Mouse (Mus musculus): Measurements from ENCODE around the gene Vwa2. TPM values are rescaled to one million over a fixed set of nuclear protein-coding genes. Genes with fewer than 3 reads are reported as not detected.

The Vwa2 gene
- polyA plus RNA-seq, 1 experiment from 2014 or later: 1.6 TPM

DNA sequence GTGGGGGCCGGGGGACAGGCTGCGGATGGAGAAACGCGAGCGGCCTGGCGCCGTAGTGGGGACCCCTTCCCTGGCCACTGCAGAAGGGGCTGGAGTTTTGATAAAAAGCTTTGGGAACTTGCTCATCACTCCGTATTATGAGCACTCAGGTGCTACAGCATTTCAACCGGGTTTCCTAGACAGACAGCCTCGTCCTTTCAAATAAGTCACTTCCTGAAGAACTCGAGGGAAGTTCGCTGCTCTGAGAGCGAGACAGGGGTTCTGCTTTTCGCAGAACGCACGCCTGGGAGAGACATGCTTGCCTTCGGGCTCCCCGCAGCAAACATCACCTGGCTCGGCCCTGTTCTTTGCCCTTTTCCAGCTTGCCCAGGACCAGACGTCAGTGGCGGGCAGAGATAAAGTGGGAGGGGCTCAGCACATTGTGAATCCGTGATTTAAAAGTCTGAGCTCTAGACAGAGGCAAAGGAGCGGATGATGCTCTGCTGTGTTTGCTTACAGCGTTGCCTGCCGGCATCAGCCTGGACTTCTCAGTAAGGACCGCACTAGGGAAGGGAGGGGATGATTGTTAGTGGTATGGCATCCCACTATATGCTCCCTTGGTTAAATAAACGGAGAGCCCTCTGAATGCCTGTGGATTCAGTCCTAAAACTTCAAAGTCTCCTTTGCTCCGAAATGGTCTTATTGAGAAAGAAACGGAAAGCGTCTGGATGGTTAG is 709 bp downstream of the Vwa2 start:
- Histone ChIP-seq H3K27ac (no peak overlapping the region), H3K4me3 (replicated peaks) (peak overlapping the region; percentile 56), H3K4me1 (peaks cover 14% of the 10 kb centered on the region), H3K9ac (peak overlapping the region; percentile 56), H3K27me3 (peaks cover 86% of the 10 kb centered on the region), H3K36me3 (replicated peaks) (no peaks in the 10 kb centered on the region), H3K4me2 (peak overlapping the region; percentile 99), H3K9me3 (no peaks in the 10 kb centered on the region)
- WGBS: 8% methylated on average over 30 of the region's 30 CpGs
- no peak for ATAC-seq (ENCODE audit: low FRiP score)

DNA sequence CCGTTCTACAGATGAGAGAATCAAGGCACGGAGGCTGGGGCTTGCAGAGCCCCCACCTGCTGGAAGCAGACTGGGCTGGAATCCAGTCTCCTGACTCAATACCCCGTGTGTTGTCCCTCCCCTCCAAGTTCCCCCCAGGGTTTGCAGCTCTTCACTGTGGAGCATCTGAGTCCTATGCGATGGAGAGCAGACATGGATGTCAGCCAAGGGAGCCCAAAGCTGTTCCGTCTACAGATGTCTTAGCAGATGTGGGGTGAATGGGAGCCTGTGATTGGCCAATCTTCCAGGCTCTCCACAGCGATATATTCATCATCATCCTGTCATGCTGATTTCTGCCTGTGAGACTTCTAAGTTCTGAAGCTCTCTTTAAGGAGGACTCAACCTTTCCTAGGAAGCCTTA is 3.3 kb downstream of the Vwa2 start:
- Histone ChIP-seq H3K27me3 (peaks cover 70% of the 10 kb centered on the region), H3K27ac (no peak overlapping the region), H3K9ac (no peak overlapping the region), H3K4me1 (peaks cover 14% of the 10 kb centered on the region), H3K4me2 (no peak overlapping the region), H3K36me3 (replicated peaks) (no peaks in the 10 kb centered on the region), H3K9me3 (no peaks in the 10 kb centered on the region), H3K4me3 (replicated peaks) (no peak overlapping the region)
- WGBS: 83% methylated on average over 6 of the region's 6 CpGs
- ATAC-seq (ENCODE audit: low FRiP score): no peak

DNA sequence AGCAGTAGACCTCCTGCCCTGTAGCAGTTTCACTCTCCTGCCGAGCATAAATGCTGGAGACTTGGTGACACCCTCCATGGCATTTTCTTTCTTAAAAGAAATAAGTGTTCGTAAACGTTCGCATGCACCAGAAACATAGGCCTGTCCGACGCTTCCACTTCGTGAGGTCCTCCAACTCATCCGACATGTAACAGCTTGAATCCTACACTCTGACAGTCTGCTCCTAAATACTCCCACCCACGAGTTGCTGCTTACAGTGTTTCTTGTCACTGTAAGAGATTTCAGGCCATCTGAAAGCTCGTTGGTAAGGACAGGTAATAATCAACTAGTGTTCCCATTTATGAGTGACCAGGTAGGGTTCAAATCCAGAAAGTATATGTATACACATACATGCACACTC is 13.8 kb downstream of the Vwa2 start:
- Histone ChIP-seq H3K4me3 (replicated peaks) (no peak overlapping the region), H3K27me3 (no peaks in the 10 kb centered on the region), H3K4me1 (peaks cover 10% of the 10 kb centered on the region), H3K36me3 (replicated peaks) (no peaks in the 10 kb centered on the region), H3K9me3 (no peaks in the 10 kb centered on the region), H3K9ac (no peak overlapping the region), H3K27ac (no peak overlapping the region), H3K4me2 (no peak overlapping the region)
- no peak for ATAC-seq (ENCODE audit: low FRiP score)
- WGBS: 85% methylated on average over 10 of the region's 10 CpGs

DNA sequence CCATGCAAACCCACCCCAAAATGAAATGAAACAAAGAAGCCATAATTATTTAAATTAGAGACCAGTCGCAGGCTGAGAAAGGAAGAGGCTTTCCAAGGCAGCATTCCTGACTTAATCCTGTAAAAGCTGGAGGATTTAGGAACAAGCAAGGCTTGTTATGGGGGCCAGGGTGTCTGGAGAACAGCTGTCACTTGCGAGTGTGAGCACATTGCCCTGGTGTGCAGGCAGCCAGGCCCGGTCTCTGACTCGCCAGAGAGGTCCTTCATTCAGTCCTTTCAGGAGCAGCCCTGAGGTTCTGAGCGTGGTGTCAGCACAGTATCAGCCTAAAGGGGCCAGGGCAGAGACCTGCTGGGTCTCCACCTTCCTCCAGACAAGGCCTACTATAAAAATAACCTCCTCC is 14.6 kb downstream of the Vwa2 start:
- Histone ChIP-seq H3K36me3 (replicated peaks) (no peaks in the 10 kb centered on the region), H3K9ac (no peak overlapping the region), H3K27me3 (no peaks in the 10 kb centered on the region), H3K9me3 (no peaks in the 10 kb centered on the region), H3K27ac (no peak overlapping the region), H3K4me2 (no peak overlapping the region), H3K4me3 (replicated peaks) (no peak overlapping the region), H3K4me1 (peaks cover 10% of the 10 kb centered on the region)
- WGBS: 55% methylated on average over 5 of the region's 5 CpGs
- no peak for ATAC-seq (ENCODE audit: low FRiP score)

DNA sequence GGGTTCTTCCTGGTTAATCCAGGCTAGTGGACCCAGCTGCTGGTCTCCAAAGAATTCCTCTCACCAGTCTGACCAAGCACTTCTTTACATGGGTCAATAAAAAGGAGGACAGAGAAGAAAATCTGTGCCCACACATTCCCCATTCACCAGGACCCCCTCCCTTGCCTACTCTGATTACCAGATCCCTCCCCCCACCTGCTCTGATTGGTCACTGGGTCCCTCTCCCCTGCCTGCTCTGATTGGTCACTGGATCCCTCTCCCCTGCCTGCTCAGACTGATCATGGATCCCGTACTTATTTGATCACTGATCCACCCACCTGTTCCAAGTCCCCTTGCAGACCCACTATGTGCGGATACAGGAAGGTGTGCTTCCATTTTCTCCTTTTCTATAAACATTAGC is 17.4 kb downstream of the Vwa2 start:
- Histone ChIP-seq H3K4me3 (replicated peaks) (no peak overlapping the region), H3K27me3 (no peaks in the 10 kb centered on the region), H3K9ac (no peak overlapping the region), H3K9me3 (no peaks in the 10 kb centered on the region), H3K4me1 (peaks cover 10% of the 10 kb centered on the region), H3K36me3 (replicated peaks) (no peaks in the 10 kb centered on the region), H3K27ac (no peak overlapping the region), H3K4me2 (no peak overlapping the region)
- WGBS: 54% methylated on average over 2 of the region's 2 CpGs
- peak; percentile 65; the same call in 1 of the 2 replicates for ATAC-seq (ENCODE audit: low FRiP score)

DNA sequence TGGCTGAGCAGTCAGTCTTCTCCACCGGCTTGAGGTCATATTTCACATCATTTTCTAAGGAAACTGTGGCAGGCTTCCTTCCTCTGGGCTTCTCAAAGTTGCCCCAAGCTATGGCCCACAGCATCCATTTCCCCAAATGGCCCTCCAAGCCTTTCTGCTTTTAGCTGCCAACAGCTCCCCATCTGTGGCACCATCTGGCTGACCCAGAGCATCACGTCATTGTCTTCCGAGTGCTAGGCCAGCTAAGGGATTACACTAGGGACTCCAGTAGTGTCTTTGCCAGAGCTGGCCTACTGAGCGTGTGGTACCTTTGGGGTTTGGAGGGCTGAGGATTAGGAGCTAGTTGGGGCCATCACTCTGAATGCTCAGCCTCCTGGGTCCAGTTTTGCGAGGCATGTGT is 18.5 kb downstream of the Vwa2 start:
- no peak overlapping the region for H3K4me2 ChIP-seq
- no peaks in the 10 kb centered on the region for H3K36me3 ChIP-seq (replicated peaks)
- H3K4me3 ChIP-seq (replicated peaks): no peak overlapping the region
- no peak for ATAC-seq (ENCODE audit: low FRiP score)
- no peak overlapping the region for H3K27ac ChIP-seq
- no peaks in the 10 kb centered on the region for H3K9me3 ChIP-seq
- WGBS: 90% methylated on average over 5 of the region's 5 CpGs
- no peak overlapping the region for H3K9ac ChIP-seq
- no peaks in the 10 kb centered on the region for H3K27me3 ChIP-seq
- H3K4me1 ChIP-seq: peaks cover 10% of the 10 kb centered on the region

DNA sequence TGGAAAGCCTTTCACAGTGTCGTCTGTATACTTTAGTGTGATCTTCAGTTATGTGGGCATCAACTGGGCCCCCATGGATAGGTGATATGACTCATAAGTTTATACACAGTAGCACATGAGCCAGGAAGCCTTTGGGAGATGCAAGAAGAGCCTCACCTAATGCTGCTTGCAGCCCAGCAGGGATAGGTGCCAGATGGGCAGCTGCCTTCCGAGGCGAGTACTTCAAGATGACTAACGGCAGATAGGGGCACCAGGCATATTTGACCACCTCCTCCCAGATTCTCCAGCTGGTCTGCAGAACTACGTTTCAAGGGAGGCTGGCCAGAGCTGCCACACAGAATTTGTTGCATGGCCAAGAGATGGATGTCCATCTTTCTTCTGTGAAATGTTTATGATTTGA is 19.3 kb downstream of the Vwa2 start:
- Histone ChIP-seq H3K36me3 (replicated peaks) (no peaks in the 10 kb centered on the region), H3K27me3 (no peaks in the 10 kb centered on the region), H3K27ac (no peak overlapping the region), H3K4me2 (no peak overlapping the region), H3K4me1 (peaks cover 10% of the 10 kb centered on the region), H3K4me3 (replicated peaks) (no peak overlapping the region), H3K9me3 (no peaks in the 10 kb centered on the region), H3K9ac (no peak overlapping the region)
- no peak for ATAC-seq (ENCODE audit: low FRiP score)
- WGBS: 91% methylated on average over 5 of the region's 5 CpGs

DNA sequence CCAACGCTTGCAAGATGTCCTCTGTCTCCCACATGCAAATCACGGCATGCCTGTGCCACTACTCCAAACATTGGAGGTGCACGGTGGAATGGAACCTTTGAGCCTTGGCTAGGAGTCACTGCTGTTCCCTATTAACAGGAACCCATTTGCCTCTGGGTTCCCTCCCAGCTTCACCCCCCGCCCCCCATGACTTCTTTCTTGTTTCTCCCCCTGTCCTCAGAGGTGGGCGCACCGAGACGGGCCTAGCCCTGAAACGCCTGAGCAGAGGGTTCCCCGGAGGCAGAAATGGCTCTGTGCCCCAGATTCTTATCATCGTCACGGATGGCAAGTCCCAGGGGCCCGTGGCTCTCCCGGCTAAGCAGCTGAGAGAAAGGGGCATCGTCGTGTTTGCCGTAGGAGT is 23.6 kb downstream of the Vwa2 start:
- H3K4me2 ChIP-seq: no peak overlapping the region
- H3K9me3 ChIP-seq: no peaks in the 10 kb centered on the region
- H3K4me1 ChIP-seq: no peaks in the 10 kb centered on the region
- no peak overlapping the region for H3K27ac ChIP-seq
- no peak overlapping the region for H3K4me3 ChIP-seq (replicated peaks)
- H3K9ac ChIP-seq: no peak overlapping the region
- no peaks in the 10 kb centered on the region for H3K27me3 ChIP-seq
- no peaks in the 10 kb centered on the region for H3K36me3 ChIP-seq (replicated peaks)
- ATAC-seq (ENCODE audit: low FRiP score): no peak
- WGBS: 85% methylated on average over 16 of the region's 16 CpGs

DNA sequence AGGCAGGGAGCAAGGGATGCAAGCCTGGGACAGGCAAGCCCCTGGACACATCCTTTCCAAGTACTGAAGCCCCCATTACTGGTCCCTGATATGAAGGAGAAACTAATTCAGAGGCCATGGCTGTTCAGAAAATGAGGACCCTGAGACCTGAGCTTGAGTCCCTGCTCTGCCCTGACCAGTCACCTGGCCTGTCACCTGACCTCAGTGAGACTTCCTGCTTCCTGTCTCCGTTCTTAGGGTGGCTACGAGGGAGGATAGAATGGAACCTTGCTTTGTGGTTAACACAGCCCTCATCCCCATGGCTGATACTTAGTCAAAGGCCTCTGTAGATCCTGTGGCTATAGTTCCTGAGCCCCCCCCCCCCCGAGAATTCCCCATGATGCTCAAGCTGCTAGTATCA is 30.0 kb downstream of the Vwa2 start:
- Histone ChIP-seq H3K4me2 (no peak overlapping the region), H3K4me3 (replicated peaks) (no peak overlapping the region), H3K27me3 (no peaks in the 10 kb centered on the region), H3K36me3 (replicated peaks) (no peaks in the 10 kb centered on the region), H3K9ac (no peak overlapping the region), H3K9me3 (no peaks in the 10 kb centered on the region), H3K4me1 (peaks cover 2% of the 10 kb centered on the region; the same call in 1 of the 2 replicates), H3K27ac (no peak overlapping the region)
- 87% methylated on average over 3 of the region's 3 CpGs for WGBS
- no peak for ATAC-seq (ENCODE audit: low FRiP score)

DNA sequence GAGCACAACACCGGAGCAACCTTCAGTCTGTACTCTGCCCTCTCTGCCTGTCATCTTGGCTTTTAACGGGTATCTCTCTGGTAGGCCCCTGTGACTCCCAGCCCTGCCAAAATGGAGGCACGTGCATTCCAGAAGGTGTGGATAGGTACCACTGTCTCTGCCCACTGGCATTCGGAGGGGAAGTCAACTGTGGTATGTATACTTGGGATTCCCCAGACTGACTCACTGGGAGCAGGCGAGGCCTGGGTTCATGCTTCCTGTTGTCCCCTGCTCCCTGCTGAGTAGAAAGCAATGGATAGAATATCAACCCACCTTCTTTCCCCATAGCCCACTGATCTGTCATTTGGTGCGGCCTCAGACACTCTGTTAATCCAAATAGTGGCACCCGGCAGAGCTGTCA is 31.3 kb downstream of the Vwa2 start:
- Histone ChIP-seq H3K9ac (no peak overlapping the region), H3K4me3 (replicated peaks) (no peak overlapping the region), H3K4me1 (peaks cover 2% of the 10 kb centered on the region; the same call in 1 of the 2 replicates), H3K4me2 (no peak overlapping the region), H3K27me3 (no peaks in the 10 kb centered on the region), H3K9me3 (no peaks in the 10 kb centered on the region), H3K27ac (no peak overlapping the region), H3K36me3 (replicated peaks) (no peaks in the 10 kb centered on the region)
- WGBS: 90% methylated on average over 7 of the region's 7 CpGs
- ATAC-seq (ENCODE audit: low FRiP score): no peak

DNA sequence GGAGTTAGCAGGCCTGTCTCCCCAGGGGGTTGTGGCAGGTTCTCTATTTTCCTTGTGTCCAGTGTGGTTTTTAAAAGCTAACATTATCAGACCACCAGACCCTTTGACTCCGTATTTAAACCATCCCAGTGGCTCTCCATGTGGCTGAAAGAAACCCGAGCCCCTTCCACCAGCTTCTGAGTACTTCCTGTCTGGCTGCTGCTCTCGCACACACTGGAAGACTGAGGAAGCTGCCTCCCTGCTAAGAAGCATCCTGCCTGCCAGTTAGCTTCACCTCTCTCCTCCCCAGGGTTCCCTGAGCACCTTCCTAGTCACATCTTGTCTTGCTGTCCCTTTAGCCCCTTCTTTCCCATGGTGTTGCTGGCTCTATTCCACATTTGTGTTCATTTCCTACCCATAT is 33.8 kb downstream of the Vwa2 start:
- H3K27me3 ChIP-seq: no peaks in the 10 kb centered on the region
- H3K9ac ChIP-seq: no peak overlapping the region
- no peaks in the 10 kb centered on the region for H3K36me3 ChIP-seq (replicated peaks)
- no peak for ATAC-seq (ENCODE audit: low FRiP score)
- peaks cover 5% of the 10 kb centered on the region; the same call in 1 of the 2 replicates for H3K4me1 ChIP-seq
- H3K27ac ChIP-seq: no peak overlapping the region
- H3K4me3 ChIP-seq (replicated peaks): no peak overlapping the region
- no peaks in the 10 kb centered on the region for H3K9me3 ChIP-seq
- 66% methylated on average over 3 of the region's 3 CpGs for WGBS
- no peak overlapping the region for H3K4me2 ChIP-seq

DNA sequence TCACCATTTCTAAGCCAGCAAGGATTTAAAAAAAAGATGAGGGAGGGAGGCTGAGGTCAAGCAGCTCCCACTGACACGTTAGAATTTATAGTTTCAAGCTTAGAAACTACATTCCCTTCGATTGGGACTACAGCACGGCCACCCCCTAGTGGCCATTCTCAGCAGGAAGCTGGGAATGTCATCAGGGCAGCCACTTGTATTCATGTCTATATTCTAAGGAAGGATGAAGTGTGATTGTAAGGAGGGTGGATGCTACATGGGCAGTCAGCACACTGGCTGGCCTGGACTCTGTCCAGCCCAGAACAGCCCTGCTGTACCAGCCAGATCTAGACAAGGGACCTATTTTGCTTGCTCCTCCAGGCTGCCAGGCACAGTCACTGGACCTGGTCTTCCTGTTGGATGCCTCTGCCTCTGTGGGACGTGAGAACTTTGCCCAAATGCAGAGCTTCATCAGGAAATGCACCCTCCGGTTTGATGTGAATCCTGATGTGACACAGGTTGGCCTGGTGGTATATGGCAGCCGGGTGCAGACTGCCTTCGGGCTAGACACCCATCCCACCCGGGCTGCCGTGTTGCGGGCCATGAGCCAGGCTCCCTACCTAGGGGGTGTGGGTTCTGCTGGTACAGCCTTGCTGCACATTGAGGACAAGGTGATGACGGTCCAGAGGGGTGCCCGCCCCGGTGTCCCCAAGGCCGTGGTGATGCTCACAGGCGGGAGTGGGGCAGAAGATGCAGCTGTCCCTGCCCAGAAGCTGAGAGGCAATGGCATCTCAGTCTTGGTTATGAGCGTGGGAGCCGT is 34.6 kb downstream of the Vwa2 start:
- H3K4me3 ChIP-seq (replicated peaks): no peak overlapping the region
- ATAC-seq (ENCODE audit: low FRiP score): 0 out of 2 replicates have a peak, but pooled peaks have one; percentile 17
- peaks cover 5% of the 10 kb centered on the region; the same call in 1 of the 2 replicates for H3K4me1 ChIP-seq
- H3K27me3 ChIP-seq: no peaks in the 10 kb centered on the region
- WGBS: 78% methylated on average over 17 of the region's 17 CpGs
- H3K9me3 ChIP-seq: no peaks in the 10 kb centered on the region
- H3K36me3 ChIP-seq (replicated peaks): no peaks in the 10 kb centered on the region
- no peak overlapping the region for H3K9ac ChIP-seq
- H3K27ac ChIP-seq: no peak overlapping the region
- no peak overlapping the region for H3K4me2 ChIP-seq

DNA sequence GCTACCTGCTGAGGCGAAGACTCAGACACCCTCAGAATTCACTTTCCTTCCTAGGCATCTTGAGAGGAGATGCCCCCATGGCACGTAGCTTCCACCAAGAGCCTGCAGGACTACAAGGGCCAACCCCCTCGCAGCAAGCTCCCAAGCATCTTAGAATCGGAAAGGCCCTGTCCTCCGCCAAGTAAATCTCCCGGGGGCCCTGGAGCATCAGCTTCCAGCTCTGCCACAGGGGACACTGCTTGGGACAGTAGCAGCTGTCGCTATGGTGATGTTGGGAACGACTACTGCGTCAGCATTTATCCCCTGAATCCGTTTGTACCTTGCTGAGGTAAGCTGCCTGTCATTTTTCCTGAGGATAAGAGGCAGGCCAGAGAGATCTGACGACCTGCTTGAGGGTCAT is 36.5 kb downstream of the Vwa2 start:
- peaks cover 3% of the 10 kb centered on the region; the same call in 1 of the 2 replicates for H3K4me1 ChIP-seq
- H3K27ac ChIP-seq: no peak overlapping the region
- H3K9ac ChIP-seq: no peak overlapping the region
- ATAC-seq (ENCODE audit: low FRiP score): no peak
- no peaks in the 10 kb centered on the region for H3K36me3 ChIP-seq (replicated peaks)
- WGBS: 66% methylated on average over 11 of the region's 11 CpGs
- H3K9me3 ChIP-seq: 0 out of 2 replicates have a peak, but pooled peaks cover 4% of the 10 kb centered on the region
- no peak overlapping the region for H3K4me3 ChIP-seq (replicated peaks)
- no peaks in the 10 kb centered on the region for H3K27me3 ChIP-seq
- H3K4me2 ChIP-seq: no peak overlapping the region
